Mouse (Mus musculus): ENCODE results near the gene Svs2. TPM values are rescaled to one million over a fixed set of nuclear protein-coding genes. Genes with fewer than 3 reads are reported as not detected.
"Not testable (repeated sequence)": the region's sequence is repeated elsewhere in the genome, so short reads cannot be mapped to it uniquely, and the experiment has no call there.

Svs2 gene
- polyA plus RNA-seq (2014; fragmentation: Nextera tagmentation; extraction: Ambion mirVana) = not detected in 2 replicates

- no peak within 1 kb of the TSS for H3K27ac ChIP-seq (ENCODE audit: low read depth, low read length)
- H3K36me3 ChIP-seq (ENCODE audit: control insufficient read depth, insufficient read depth, low read length) = no peaks in the 10 kb centered on the region
- DNase-seq (ENCODE audit: low spot score) (no peak), ATAC-seq (replicated peaks; ENCODE audit: low FRiP score) (no peak)
- no peak within 1 kb of the TSS for H3K4me3 ChIP-seq (ENCODE audit: low read depth, low read length)
- no peaks in the 10 kb centered on the region for H3K27me3 ChIP-seq (ENCODE audit: control insufficient read depth, insufficient read depth, low read length)
- no peak within 1 kb of the TSS for H3K9ac ChIP-seq (ENCODE audit: low read length)
- no peaks in the 10 kb centered on the region for H3K9me3 ChIP-seq (ENCODE audit: control insufficient read depth, low read length)
- 87% methylated on average over 3 of the region's 3 CpGs for WGBS
- H3K4me1 ChIP-seq (replicated peaks; ENCODE audit: control insufficient read depth, insufficient read depth, low read length) = no peaks in the 10 kb centered on the region
- no peak within 1 kb of the TSS for H3K4me2 ChIP-seq (ENCODE audit: low read depth, low read length, severe bottlenecking)
Measured at GRCm38 (mm10) chr2:164238366-164238765, at the start of gene Svs2. Gene Svs2, minus strand, starts transcription at chr2:164238466.

- Histone ChIP-seq H3K4me3 (ENCODE audit: low read depth, low read length) (no peak within 1 kb of the TSS), H3K27me3 (ENCODE audit: control insufficient read depth, insufficient read depth, low read length) (no peaks in the 10 kb centered on the region), H3K9ac (ENCODE audit: low read length) (no peak within 1 kb of the TSS), H3K27ac (ENCODE audit: low read depth, low read length) (no peak within 1 kb of the TSS), H3K4me1 (replicated peaks; ENCODE audit: control insufficient read depth, insufficient read depth, low read length) (no peaks in the 10 kb centered on the region), H3K4me2 (ENCODE audit: low read depth, low read length, severe bottlenecking) (no peak within 1 kb of the TSS), H3K36me3 (ENCODE audit: control insufficient read depth, insufficient read depth, low read length) (no peaks in the 10 kb centered on the region), H3K9me3 (ENCODE audit: control insufficient read depth, low read length) (no peaks in the 10 kb centered on the region)
- ATAC-seq (replicated peaks; ENCODE audit: low FRiP score) = no peak
- DNase-seq (ENCODE audit: low spot score) = no peak
- 93% methylated on average over 4 of the region's 4 CpGs for WGBS
Measured at GRCm38 (mm10) chr2:164278359-164278758, 40.1 kb upstream of the Svs2 start, which contains the start of gene Svs4. Gene Svs4, minus strand, starts transcription at chr2:164278459.

- H3K4me1 ChIP-seq (replicated peaks; ENCODE audit: control insufficient read depth, insufficient read depth, low read length); ATAC-seq (replicated peaks; ENCODE audit: low FRiP score); H3K9ac ChIP-seq (ENCODE audit: low read length); H3K36me3 ChIP-seq (ENCODE audit: control insufficient read depth, insufficient read depth, low read length); H3K4me2 ChIP-seq (ENCODE audit: low read depth, low read length, severe bottlenecking); H3K4me3 ChIP-seq (ENCODE audit: low read depth, low read length); H3K9me3 ChIP-seq (ENCODE audit: control insufficient read depth, low read length); DNase-seq (ENCODE audit: low spot score); H3K27ac ChIP-seq (ENCODE audit: low read depth, low read length); H3K27me3 ChIP-seq (ENCODE audit: control insufficient read depth, insufficient read depth, low read length): not testable (repeated sequence)
- 82% methylated on average over 1 of the region's 1 CpGs for WGBS
Measured at GRCm38 (mm10) chr2:164256540-164256939, 18.3 kb upstream of the Svs2 start, which contains the start of gene Svs3b. Gene Svs3b, minus strand, starts transcription at chr2:164256640.

GRCm38 (mm10) chr2:164232671-164233070 is 5.6 kb downstream of the Svs2 start:
- Histone ChIP-seq H3K9ac (ENCODE audit: low read length) (no peak overlapping the region), H3K36me3 (ENCODE audit: control insufficient read depth, insufficient read depth, low read length) (no peaks in the 10 kb centered on the region), H3K4me1 (replicated peaks; ENCODE audit: control insufficient read depth, insufficient read depth, low read length) (no peaks in the 10 kb centered on the region), H3K4me3 (ENCODE audit: low read depth, low read length) (no peak overlapping the region), H3K9me3 (ENCODE audit: control insufficient read depth, low read length) (no peaks in the 10 kb centered on the region), H3K27me3 (ENCODE audit: control insufficient read depth, insufficient read depth, low read length) (no peaks in the 10 kb centered on the region), H3K4me2 (ENCODE audit: low read depth, low read length, severe bottlenecking) (no peak overlapping the region), H3K27ac (ENCODE audit: low read depth, low read length) (no peak overlapping the region)
- DNase-seq (ENCODE audit: low spot score) (no peak), ATAC-seq (replicated peaks; ENCODE audit: low FRiP score) (no peak)
- whole genome bisulfite sequencing = 92% methylated on average over 8 of the region's 8 CpGs

GRCm38 (mm10) chr2:164228361-164229070 is 9.8 kb downstream of the Svs2 start:
- Histone ChIP-seq H3K9ac (ENCODE audit: low read length) (no peak overlapping the region), H3K27me3 (ENCODE audit: control insufficient read depth, insufficient read depth, low read length) (no peaks in the 10 kb centered on the region), H3K4me1 (replicated peaks; ENCODE audit: control insufficient read depth, insufficient read depth, low read length) (no peaks in the 10 kb centered on the region), H3K9me3 (ENCODE audit: control insufficient read depth, low read length) (no peaks in the 10 kb centered on the region), H3K4me3 (ENCODE audit: low read depth, low read length) (no peak overlapping the region), H3K4me2 (ENCODE audit: low read depth, low read length, severe bottlenecking) (no peak overlapping the region), H3K36me3 (ENCODE audit: control insufficient read depth, insufficient read depth, low read length) (no peaks in the 10 kb centered on the region), H3K27ac (ENCODE audit: low read depth, low read length) (no peak overlapping the region)
- 88% methylated on average over 8 of the region's 8 CpGs for WGBS
- DNase-seq (ENCODE audit: low spot score) = no peak
- no peak for ATAC-seq (replicated peaks; ENCODE audit: low FRiP score)

GRCm38 (mm10) chr2:164221522-164221921 is 16.7 kb downstream of the Svs2 start, which contains the start of gene Wfdc15b:
Gene Wfdc15b, minus strand, starts transcription at chr2:164221660.
- Histone ChIP-seq H3K4me2 (ENCODE audit: low read depth, low read length, severe bottlenecking) (no peak within 1 kb of the TSS), H3K9me3 (ENCODE audit: control insufficient read depth, low read length) (no peaks in the 10 kb centered on the region), H3K36me3 (ENCODE audit: control insufficient read depth, insufficient read depth, low read length) (no peaks in the 10 kb centered on the region), H3K9ac (ENCODE audit: low read length) (no peak within 1 kb of the TSS), H3K27me3 (ENCODE audit: control insufficient read depth, insufficient read depth, low read length) (no peaks in the 10 kb centered on the region), H3K4me1 (replicated peaks; ENCODE audit: control insufficient read depth, insufficient read depth, low read length) (no peaks in the 10 kb centered on the region), H3K27ac (ENCODE audit: low read depth, low read length) (no peak within 1 kb of the TSS), H3K4me3 (ENCODE audit: low read depth, low read length) (no peak within 1 kb of the TSS)
- WGBS = 88% methylated on average over 11 of the region's 11 CpGs
- ATAC-seq (replicated peaks; ENCODE audit: low FRiP score) = no peak
- DNase-seq (ENCODE audit: low spot score) = no peak

- no peak for ATAC-seq (replicated peaks; ENCODE audit: low FRiP score)
- H3K36me3 ChIP-seq (ENCODE audit: control insufficient read depth, insufficient read depth, low read length) = no peaks in the 10 kb centered on the region
- DNase-seq (ENCODE audit: low spot score) = no peak
- no peaks in the 10 kb centered on the region for H3K27me3 ChIP-seq (ENCODE audit: control insufficient read depth, insufficient read depth, low read length)
- no peak overlapping the region for H3K9ac ChIP-seq (ENCODE audit: low read length)
- H3K4me2 ChIP-seq (ENCODE audit: low read depth, low read length, severe bottlenecking) = no peak overlapping the region
- no peaks in the 10 kb centered on the region for H3K9me3 ChIP-seq (ENCODE audit: control insufficient read depth, low read length)
- H3K27ac ChIP-seq (ENCODE audit: low read depth, low read length) = no peak overlapping the region
- 88% methylated on average over 9 of the region's 9 CpGs for WGBS
- no peak overlapping the region for H3K4me3 ChIP-seq (ENCODE audit: low read depth, low read length)
- no peaks in the 10 kb centered on the region for H3K4me1 ChIP-seq (replicated peaks; ENCODE audit: control insufficient read depth, insufficient read depth, low read length)
Measured at GRCm38 (mm10) chr2:164219295-164219694, 19.0 kb downstream of the Svs2 start.

- no peak for DNase-seq (ENCODE audit: low spot score)
- ATAC-seq (replicated peaks; ENCODE audit: low FRiP score) = no peak
- no peaks in the 10 kb centered on the region for H3K27me3 ChIP-seq (ENCODE audit: control insufficient read depth, insufficient read depth, low read length)
- WGBS = 85% methylated on average over 5 of the region's 5 CpGs
- H3K4me1 ChIP-seq (replicated peaks; ENCODE audit: control insufficient read depth, insufficient read depth, low read length) = no peaks in the 10 kb centered on the region
- no peaks in the 10 kb centered on the region for H3K36me3 ChIP-seq (ENCODE audit: control insufficient read depth, insufficient read depth, low read length)
- no peak overlapping the region for H3K27ac ChIP-seq (ENCODE audit: low read depth, low read length)
- H3K9ac ChIP-seq (ENCODE audit: low read length) = no peak overlapping the region
- H3K4me3 ChIP-seq (ENCODE audit: low read depth, low read length) = no peak overlapping the region
- no peak overlapping the region for H3K4me2 ChIP-seq (ENCODE audit: low read depth, low read length, severe bottlenecking)
- no peaks in the 10 kb centered on the region for H3K9me3 ChIP-seq (ENCODE audit: control insufficient read depth, low read length)
Measured at GRCm38 (mm10) chr2:164212711-164213110, 25.6 kb downstream of the Svs2 start.

- DNase-seq (ENCODE audit: low spot score) (no peak), ATAC-seq (replicated peaks; ENCODE audit: low FRiP score) (no peak)
- no peak overlapping the region for H3K27ac ChIP-seq (ENCODE audit: low read depth, low read length)
- no peak overlapping the region for H3K9ac ChIP-seq (ENCODE audit: low read length)
- 91% methylated on average over 4 of the region's 4 CpGs for whole genome bisulfite sequencing
- no peak overlapping the region for H3K4me3 ChIP-seq (ENCODE audit: low read depth, low read length)
- H3K4me1 ChIP-seq (replicated peaks; ENCODE audit: control insufficient read depth, insufficient read depth, low read length) = no peaks in the 10 kb centered on the region
- no peaks in the 10 kb centered on the region for H3K27me3 ChIP-seq (ENCODE audit: control insufficient read depth, insufficient read depth, low read length)
- H3K9me3 ChIP-seq (ENCODE audit: control insufficient read depth, low read length) = no peaks in the 10 kb centered on the region
- H3K4me2 ChIP-seq (ENCODE audit: low read depth, low read length, severe bottlenecking) = no peak overlapping the region
- no peaks in the 10 kb centered on the region for H3K36me3 ChIP-seq (ENCODE audit: control insufficient read depth, insufficient read depth, low read length)
Measured at GRCm38 (mm10) chr2:164210892-164211291, 27.4 kb downstream of the Svs2 start.
